12 mouse cellular contexts compared by ENCODE assay signal in genomic region chr16:91937281-91937680, GRCm38 (mm10).
"Had no signal": no experiment of that assay in that cellular context is flagged by ENCODE, and none has a peak within 500 bp of the region (broad histone marks: within the 10 kb centered on the region; RNA-seq: fewer than 3 reads in every experiment).

No protein-coding gene starts in this region.

- H3K36me3 ChIP-seq: intestine, embryonic 15.5 days; limb, embryonic 13.5 days; liver, embryonic 13.5 days; midbrain, embryonic 13.5 days; neural tube, embryonic 15.5 days had no signal

- H3K27me3 ChIP-seq: intestine, embryonic 15.5 days; limb, embryonic 13.5 days; midbrain, embryonic 13.5 days; neural tube, embryonic 15.5 days had no signal

- H3K9ac ChIP-seq: intestine, embryonic 15.5 days; limb, embryonic 13.5 days; liver, embryonic 13.5 days; midbrain, embryonic 13.5 days; neural tube, embryonic 15.5 days had no signal

- DNase-seq: kidney, postnatal 14 days; left cerebral cortex, postnatal 4 days; liver, embryonic 13.5 days; lung, adult 18-20 months; right cerebral cortex, adult 18-20 months; thymus, adult 18-20 months; thymus, postnatal 14 days had no signal

- H3K4me2 ChIP-seq: intestine, embryonic 15.5 days; limb, embryonic 13.5 days; liver, embryonic 13.5 days; midbrain, embryonic 13.5 days; neural tube, embryonic 15.5 days had no signal

- H3K4me3 ChIP-seq: intestine, embryonic 15.5 days; limb, embryonic 13.5 days; liver, embryonic 13.5 days; midbrain, embryonic 13.5 days; myocyte; neural tube, embryonic 15.5 days had no signal

- H3K9me3 ChIP-seq: intestine, embryonic 15.5 days; limb, embryonic 13.5 days; liver, embryonic 13.5 days; midbrain, embryonic 13.5 days; neural tube, embryonic 15.5 days had no signal

- H3K4me1 ChIP-seq: midbrain, embryonic 13.5 days; neural tube, embryonic 15.5 days had no signal

- H3K27ac ChIP-seq: intestine, embryonic 15.5 days; limb, embryonic 13.5 days; liver, embryonic 13.5 days; midbrain, embryonic 13.5 days; neural tube, embryonic 15.5 days had no signal
